Mouse (Mus musculus): ENCODE results near the gene Ispd.

GRCm38 (mm10) chr12:36723302-36723701 lies 342.1 kb downstream of the Ispd start:
- TF ChIP-seq CTCF (IDR thresholded peaks at IDR 0.05; ENCODE audit: low read depth) (no peak), EP300 (IDR thresholded peaks at IDR 0.05; ENCODE audit: low read depth) (no peak)
